Mouse (Mus musculus) limb, embryonic 14.5 days (tissue): ENCODE data around the gene L2hgdh. TPM values are rescaled to one million over a fixed set of nuclear protein-coding genes. Genes with fewer than 3 reads are reported as not detected.
"Not testable (repeated sequence)": the region's sequence is repeated elsewhere in the genome, so short reads cannot be mapped to it uniquely, and the experiment has no call there.

Experiments used
- ATAC-seq: fragments of 200-750 bp; cut with Nextera tagmentation; 2 replicates; pipeline ENCODE4 v1.8.0; 2017; ENCODE audit warnings: low read depth, moderate number of reproducible peaks, moderate TSS enrichment; ENCODE audit not compliant: low FRiP score
- DNase-seq: peaks from one replicate; pipeline ENCODE4 v3.0.0-alpha.2; 2015; ENCODE audit warnings: low spot score
- H3K27ac ChIP-seq: fragments of 300-500 bp; sonication (generic); replicated peaks from 2 replicates; pipeline ENCODE4 v1.5.1; 2014; ENCODE audit warnings: low read depth, mild to moderate bottlenecking, low read length, moderate library complexity, mixed read lengths
- H3K27me3 ChIP-seq: fragments of 300-500 bp; sonication (generic); 2 replicates; pipeline ENCODE4 v1.6.1; 2014; ENCODE audit warnings: low read length, mixed read lengths; ENCODE audit not compliant: control insufficient read depth, insufficient read depth
- H3K36me3 ChIP-seq: fragments of 300-500 bp; sonication (generic); 2 replicates; pipeline ENCODE4 v1.6.1; 2014; ENCODE audit warnings: mild to moderate bottlenecking, low read length, moderate library complexity, mixed read lengths; ENCODE audit not compliant: control insufficient read depth, insufficient read depth
- H3K4me1 ChIP-seq: fragments of 300-500 bp; sonication (generic); 2 replicates; pipeline ENCODE4 v1.6.1; 2014; ENCODE audit warnings: antibody characterized with exemption, low read length, mixed read lengths; ENCODE audit not compliant: control insufficient read depth, insufficient read depth
- H3K4me2 ChIP-seq: fragments of 300-500 bp; sonication (generic); replicated peaks from 2 replicates; pipeline ENCODE4 v1.6.1; 2014; ENCODE audit warnings: low read depth, mild to moderate bottlenecking, low read length, moderate library complexity; ENCODE audit not compliant: severe bottlenecking
- H3K4me3 ChIP-seq: fragments of 300-500 bp; sonication (generic); replicated peaks from 2 replicates; pipeline ENCODE4 v1.5.1; 2014; ENCODE audit warnings: low read length
- H3K9ac ChIP-seq: fragments of 300-500 bp; sonication (generic); 2 replicates; pipeline ENCODE4 v1.6.1; 2014; ENCODE audit warnings: mild to moderate bottlenecking, low read depth, low read length, moderate library complexity; ENCODE audit not compliant: severe bottlenecking
- H3K9me3 ChIP-seq: fragments of 300-500 bp; sonication (generic); 2 replicates; pipeline ENCODE4 v1.6.1; 2016; ENCODE audit warnings: low read length; ENCODE audit not compliant: control insufficient read depth
- POLR2A ChIP-seq: fragments of 200-500 bp; IDR thresholded peaks from 2 replicates; pipeline ENCODE4 v1.8.0; 2012; ENCODE audit warnings: inconsistent platforms, mild to moderate bottlenecking, moderate library complexity, borderline replicate concordance; ENCODE audit not compliant: insufficient read depth, insufficient read length; ENCODE audit errors: extremely low read depth
- WGBS: fragments of 180-500 bp; shearing (Covaris S2); extraction: QIAGEN DNeasy Blood & Tissue Kit; methylation state at CpG from one replicate; pipeline ENCODE4 v1.1.7; 2014; 5-methylcytosine and 5-hydroxymethylcytosine counted together
- polyA plus RNA-seq, 2 experiments: library from polyadenylated mRNA; depleted of rRNA in 1 of 2; stranded (reverse) in 1 of 2; unstranded in 1 of 2; fragments of >200 nt; fragmentation: Nextera tagmentation in 1 of 2; extraction: Ambion mirVana in 1 of 2; gene quantifications; 2 replicates each; pipeline versions ENCODE4 v1.2.1 to v1.2.3; 2012 to 2014

The L2hgdh gene
- polyA plus RNA-seq, 2 experiments, result 14.5 to 14.9 TPM

- 89% methylated on average over 5 of the region's 5 CpGs for WGBS
- H3K4me3 ChIP-seq, result no peak overlapping the region
- no peak for TF ChIP-seq POLR2A
- H3K9me3 ChIP-seq, result no peaks in the 10 kb centered on the region
- H3K9ac ChIP-seq, result no peak overlapping the region
- no peak overlapping the region for H3K27ac ChIP-seq
- ATAC-seq (no peak), DNase-seq (no peak)
- no peaks in the 10 kb centered on the region for H3K27me3 ChIP-seq
- no peak overlapping the region for H3K4me2 ChIP-seq
- H3K36me3 ChIP-seq, result no peaks in the 10 kb centered on the region
- no peaks in the 10 kb centered on the region for H3K4me1 ChIP-seq
Measured at GRCm38 (mm10) chr12:69666721-69667120, 58.0 kb downstream of the L2hgdh start.

GRCm38 (mm10) chr12:69661658-69662057 is 63.0 kb downstream of the L2hgdh start:
- 96% methylated on average over 5 of the region's 5 CpGs for WGBS
- no peak overlapping the region for H3K4me3 ChIP-seq
- H3K4me1 ChIP-seq, result no peaks in the 10 kb centered on the region
- no peak overlapping the region for H3K4me2 ChIP-seq
- no peak overlapping the region for H3K9ac ChIP-seq
- no peaks in the 10 kb centered on the region for H3K9me3 ChIP-seq
- no peak for ATAC-seq
- H3K36me3 ChIP-seq, result no peaks in the 10 kb centered on the region
- no peak overlapping the region for H3K27ac ChIP-seq
- no peaks in the 10 kb centered on the region for H3K27me3 ChIP-seq
- no peak for TF ChIP-seq POLR2A
- no peak for DNase-seq

GRCm38 (mm10) chr12:69653973-69654372 is 70.7 kb downstream of the L2hgdh start:
- H3K36me3 ChIP-seq, result peaks cover 33% of the 10 kb centered on the region
- not testable (repeated sequence) for H3K4me2 ChIP-seq, H3K4me1 ChIP-seq, H3K9ac ChIP-seq, H3K27me3 ChIP-seq, H3K27ac ChIP-seq, H3K4me3 ChIP-seq, H3K9me3 ChIP-seq
- DNase-seq (peak; percentile 3), ATAC-seq (0 out of 2 replicates have a peak, but pooled peaks have one; percentile 60)

- Histone ChIP-seq H3K27me3 (no peaks in the 10 kb centered on the region), H3K9me3 (no peaks in the 10 kb centered on the region), H3K9ac (no peak overlapping the region), H3K27ac (no peak overlapping the region), H3K4me1 (no peaks in the 10 kb centered on the region), H3K4me3 (no peak overlapping the region), H3K4me2 (no peak overlapping the region), H3K36me3 (peaks cover 64% of the 10 kb centered on the region)
- DNase-seq, result no peak
- 93% methylated on average over 8 of the region's 8 CpGs for WGBS
- ATAC-seq, result no peak
- no peak for TF ChIP-seq POLR2A
Measured at GRCm38 (mm10) chr12:69649511-69649910, 75.2 kb downstream of the L2hgdh start.

DNA sequence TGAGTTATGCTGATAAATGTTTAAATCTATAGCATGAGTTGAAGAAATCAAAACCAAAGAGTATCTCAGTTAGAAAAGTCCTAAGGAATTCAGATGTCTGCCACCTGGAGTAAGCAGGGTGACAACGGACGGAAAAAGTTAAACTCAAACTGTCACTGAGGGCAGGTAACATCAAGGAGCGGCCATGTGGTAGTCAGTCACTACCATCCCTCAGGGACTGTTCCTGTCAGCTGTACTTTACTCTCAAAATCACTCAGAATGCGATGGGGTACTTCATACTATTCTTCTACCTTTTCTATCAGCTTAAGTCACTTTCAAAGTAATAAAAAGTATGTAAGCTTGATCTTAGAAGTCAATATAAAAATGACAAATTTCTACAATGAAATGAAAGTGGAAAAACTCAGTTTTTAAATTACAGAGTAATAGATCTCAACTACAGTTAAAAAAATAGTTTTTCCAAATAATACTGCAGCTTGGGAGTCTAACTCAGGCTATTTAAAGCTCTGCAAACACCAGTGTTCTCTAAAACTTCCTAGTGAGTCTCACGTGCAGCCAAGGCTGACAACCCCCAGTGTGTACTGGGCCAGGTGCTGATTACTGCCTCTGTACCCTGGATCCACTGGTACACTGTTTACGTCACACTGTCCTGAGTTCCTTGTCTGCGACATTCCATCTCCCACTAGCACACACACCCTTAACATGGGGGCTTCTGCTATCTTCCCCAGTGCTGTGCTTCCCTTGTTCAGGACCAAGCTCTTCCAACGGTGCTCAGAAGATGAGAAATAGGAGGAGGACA is 78.7 kb downstream of the L2hgdh start:
- H3K9me3 ChIP-seq, result no peaks in the 10 kb centered on the region
- H3K4me3 ChIP-seq, result no peak overlapping the region
- no peaks in the 10 kb centered on the region for H3K27me3 ChIP-seq
- ATAC-seq (no peak), DNase-seq (no peak)
- no peak for TF ChIP-seq POLR2A
- H3K27ac ChIP-seq, result no peak overlapping the region
- no peaks in the 10 kb centered on the region for H3K4me1 ChIP-seq
- WGBS, result 84% methylated on average over 8 of the region's 8 CpGs
- no peak overlapping the region for H3K9ac ChIP-seq
- no peak overlapping the region for H3K4me2 ChIP-seq
- H3K36me3 ChIP-seq, result peaks cover 45% of the 10 kb centered on the region
